Mouse (Mus musculus) midbrain, embryonic 12.5 days (tissue): Measurements from ENCODE around the gene Ms4a12. TPM values are rescaled to one million over a fixed set of nuclear protein-coding genes. Genes with fewer than 3 reads are reported as not detected.

ENCODE experiments used
- ATAC-seq: fragments of 200-750 bp; cut with Nextera tagmentation; 2 replicates; pipeline ENCODE4 v1.8.0; 2017; ENCODE audit warnings: low read depth, moderate TSS enrichment, moderate library complexity; ENCODE audit not compliant: low FRiP score
- H3K27ac ChIP-seq: fragments of 300-500 bp; sonication (generic); replicated peaks from 2 replicates; pipeline ENCODE4 v1.5.1; 2016; ENCODE audit warnings: mild to moderate bottlenecking
- H3K27me3 ChIP-seq: fragments of 300-500 bp; sonication (generic); 2 replicates; pipeline ENCODE4 v1.6.1; 2016; ENCODE audit warnings: mild to moderate bottlenecking
- H3K36me3 ChIP-seq: fragments of 300-500 bp; sonication (generic); 2 replicates; pipeline ENCODE4 v1.6.1; 2016
- H3K4me1 ChIP-seq: fragments of 300-500 bp; sonication (generic); 2 replicates; pipeline ENCODE4 v1.6.1; 2016
- H3K4me2 ChIP-seq: fragments of 300-500 bp; sonication (generic); replicated peaks from 2 replicates; pipeline ENCODE4 v1.6.1; 2016; ENCODE audit warnings: mild to moderate bottlenecking, moderate library complexity
- H3K4me3 ChIP-seq: fragments of 300-500 bp; sonication (generic); 2 replicates; pipeline ENCODE4 v1.5.1; 2016; ENCODE audit warnings: mild to moderate bottlenecking
- H3K9ac ChIP-seq: fragments of 300-500 bp; sonication (generic); replicated peaks from 2 replicates; pipeline ENCODE4 v1.6.1; 2016; ENCODE audit warnings: mild to moderate bottlenecking, moderate library complexity
- H3K9me3 ChIP-seq: fragments of 300-500 bp; sonication (generic); 2 replicates; pipeline ENCODE4 v1.6.1; 2016; ENCODE audit warnings: mild to moderate bottlenecking
- WGBS: fragments of 180-500 bp; shearing (Covaris S2); methylation state at CpG from one replicate; pipeline ENCODE4 v1.1.7; 2016; 5-methylcytosine and 5-hydroxymethylcytosine counted together
- polyA plus RNA-seq: library from polyadenylated mRNA; unstranded; fragments of >200 nt; fragmentation: Nextera tagmentation; extraction: Ambion mirVana; gene quantifications from 2 replicates; pipeline ENCODE4 v1.2.1, GENCODE M21; 2016

Ms4a12 gene
- polyA plus RNA-seq, 1 experiment from 2014 or later, result not detected

- no peaks in the 10 kb centered on the region for H3K36me3 ChIP-seq
- no peaks in the 10 kb centered on the region for H3K4me1 ChIP-seq
- no peak for ATAC-seq
- H3K27me3 ChIP-seq, result no peaks in the 10 kb centered on the region
- no peak overlapping the region for H3K9ac ChIP-seq
- no peak overlapping the region for H3K4me3 ChIP-seq
- WGBS, result 75% methylated on average over 5 of the region's 5 CpGs
- no peaks in the 10 kb centered on the region for H3K9me3 ChIP-seq
- no peak overlapping the region for H3K4me2 ChIP-seq
- no peak overlapping the region for H3K27ac ChIP-seq
Observed at GRCm38 (mm10) chr19:11234921-11235735, 2.9 kb upstream of the Ms4a12 start.

GRCm38 (mm10) chr19:11234244-11234643, 2.0 kb upstream of the Ms4a12 start:
- H3K9ac ChIP-seq, result no peak overlapping the region
- no peaks in the 10 kb centered on the region for H3K9me3 ChIP-seq
- H3K27me3 ChIP-seq, result no peaks in the 10 kb centered on the region
- H3K36me3 ChIP-seq, result no peaks in the 10 kb centered on the region
- no peak overlapping the region for H3K4me3 ChIP-seq
- 79% methylated on average over 5 of the region's 5 CpGs for WGBS
- no peak for ATAC-seq
- no peaks in the 10 kb centered on the region for H3K4me1 ChIP-seq
- H3K27ac ChIP-seq, result no peak overlapping the region
- no peak overlapping the region for H3K4me2 ChIP-seq

GRCm38 (mm10) chr19:11196546-11196945, 35.7 kb downstream of the Ms4a12 start, which contains the start of gene Ms4a13:
Gene Ms4a13, minus strand, starts transcription at chr19:11196737.
- Histone ChIP-seq H3K4me2 (no peak within 1 kb of the TSS), H3K9ac (no peak within 1 kb of the TSS), H3K4me3 (no peak within 1 kb of the TSS), H3K36me3 (no peaks in the 10 kb centered on the region), H3K4me1 (no peaks in the 10 kb centered on the region), H3K27me3 (no peaks in the 10 kb centered on the region), H3K9me3 (no peaks in the 10 kb centered on the region), H3K27ac (no peak within 1 kb of the TSS)
- ATAC-seq, result no peak
- 65% methylated on average over 12 of the region's 12 CpGs for WGBS

- H3K4me1 ChIP-seq, result no peaks in the 10 kb centered on the region
- no peaks in the 10 kb centered on the region for H3K36me3 ChIP-seq
- no peak overlapping the region for H3K4me2 ChIP-seq
- H3K9ac ChIP-seq, result no peak overlapping the region
- no peaks in the 10 kb centered on the region for H3K9me3 ChIP-seq
- WGBS, result 76% methylated on average over 1 of the region's 1 CpGs
- no peak for ATAC-seq
- no peak overlapping the region for H3K4me3 ChIP-seq
- no peaks in the 10 kb centered on the region for H3K27me3 ChIP-seq
- no peak overlapping the region for H3K27ac ChIP-seq
Observed at GRCm38 (mm10) chr19:11192552-11192951, 39.7 kb downstream of the Ms4a12 start.

GRCm38 (mm10) chr19:11184121-11184520, 48.1 kb downstream of the Ms4a12 start:
- no peak for ATAC-seq
- Histone ChIP-seq H3K9ac (no peak overlapping the region), H3K9me3 (no peaks in the 10 kb centered on the region), H3K27me3 (no peaks in the 10 kb centered on the region), H3K4me2 (no peak overlapping the region), H3K36me3 (no peaks in the 10 kb centered on the region), H3K4me1 (no peaks in the 10 kb centered on the region), H3K4me3 (no peak overlapping the region), H3K27ac (no peak overlapping the region)
- WGBS, result 14% methylated on average over 5 of the region's 5 CpGs

- H3K9ac ChIP-seq, result no peak overlapping the region
- no peaks in the 10 kb centered on the region for H3K4me1 ChIP-seq
Observed at GRCm38 (mm10) chr19:11177464-11177863, 54.8 kb downstream of the Ms4a12 start.

GRCm38 (mm10) chr19:11165172-11165571, 67.1 kb downstream of the Ms4a12 start, which contains the start of gene 1700025F22Rik:
Gene 1700025F22Rik, minus strand, starts transcription at chr19:11165320.
- ATAC-seq, result no peak
- no peak within 1 kb of the TSS for H3K27ac ChIP-seq
- no peak within 1 kb of the TSS for H3K9ac ChIP-seq
- H3K4me1 ChIP-seq, result no peaks in the 10 kb centered on the region
- no peak within 1 kb of the TSS for H3K4me3 ChIP-seq
- H3K27me3 ChIP-seq, result no peaks in the 10 kb centered on the region
- no peak within 1 kb of the TSS for H3K4me2 ChIP-seq
- no peaks in the 10 kb centered on the region for H3K36me3 ChIP-seq
- no peaks in the 10 kb centered on the region for H3K9me3 ChIP-seq
- 40% methylated on average over 10 of the region's 10 CpGs for WGBS

More at GRCm38 (mm10) chr19:11177464-11177863, 54.8 kb downstream of the Ms4a12 start:
- 73% methylated on average over 2 of the region's 2 CpGs for WGBS
- Histone ChIP-seq H3K9me3 (no peaks in the 10 kb centered on the region), H3K36me3 (no peaks in the 10 kb centered on the region), H3K27ac (no peak overlapping the region), H3K4me3 (no peak overlapping the region), H3K4me2 (no peak overlapping the region), H3K27me3 (no peaks in the 10 kb centered on the region)
- ATAC-seq, result no peak

Other genes with a start within 250 kb of the Ms4a12 start
- not detected in 2 replicates for gene Ms4a15, start 239.2 kb downstream of the Ms4a12 start, polyA plus RNA-seq
- gene Ms4a18, start 214.4 kb downstream of the Ms4a12 start, polyA plus RNA-seq, result not detected in 2 replicates
- gene Ms4a8a, start 151.3 kb downstream of the Ms4a12 start, polyA plus RNA-seq, result not detected in 2 replicates
- gene 1700017D01Rik, start 101.6 kb downstream of the Ms4a12 start, polyA plus RNA-seq, result not detected in 2 replicates
- not detected in 2 replicates for gene 1700025F22Rik, start 67.1 kb downstream of the Ms4a12 start, polyA plus RNA-seq
- gene Ms4a13, start 35.7 kb downstream of the Ms4a12 start, polyA plus RNA-seq, result not detected in 2 replicates
- gene Ms4a1, start 33.8 kb upstream of the Ms4a12 start, polyA plus RNA-seq, result not detected in 2 replicates
- gene Ms4a5, start 51.4 kb upstream of the Ms4a12 start, polyA plus RNA-seq, result not detected in 2 replicates
- 0.04 TPM in 1 of 2 replicates, not detected in the other for gene Ms4a14, start 82.0 kb upstream of the Ms4a12 start, polyA plus RNA-seq
- 2.3 and 2.7 TPM in 2 replicates for gene Ms4a7, start 103.7 kb upstream of the Ms4a12 start, polyA plus RNA-seq
- gene Ms4a4a, start 143.1 kb upstream of the Ms4a12 start, polyA plus RNA-seq, result 1.9 and 3.1 TPM in 2 replicates
- 0.13 and 0.17 TPM in 2 replicates for gene Ms4a4c, start 172.3 kb upstream of the Ms4a12 start, polyA plus RNA-seq
- gene Ms4a4b, start 211.1 kb upstream of the Ms4a12 start, polyA plus RNA-seq, result not detected in 2 replicates
- gene Ms4a6c, start 236.9 kb upstream of the Ms4a12 start, polyA plus RNA-seq, result 2.1 and 3.1 TPM in 2 replicates